Mouse (Mus musculus) forebrain, embryonic 14.5 days (tissue): ENCODE measurements around the gene Slco2a1. TPM values are rescaled to one million over a fixed set of nuclear protein-coding genes. Genes with fewer than 3 reads are reported as not detected.
A peak's percentile ranks its signal among the peaks of the same experiment; 100 is the strongest.

Experiments
- ATAC-seq: fragments of 200-750 bp; cut with Nextera tagmentation; 2 replicates; pipeline ENCODE4 v1.8.0; 2017; ENCODE audit warnings: mild to moderate bottlenecking, moderate library complexity
- DNase-seq: peaks from one replicate; pipeline ENCODE4 v3.0.0-alpha.2; 2015; ENCODE audit warnings: low spot score
- H3K27ac ChIP-seq: fragments of 300-500 bp; sonication (generic); 2 replicates; pipeline ENCODE4 v1.5.1; 2014; ENCODE audit warnings: low read depth, mild to moderate bottlenecking, control low read depth, low read length, moderate library complexity
- H3K27me3 ChIP-seq: fragments of 300-500 bp; sonication (generic); replicated peaks from 2 replicates; pipeline ENCODE4 v1.6.1; 2014; ENCODE audit warnings: low read length, control low read depth, mixed read lengths; ENCODE audit not compliant: control insufficient read depth, insufficient read depth
- H3K36me3 ChIP-seq: fragments of 300-500 bp; sonication (generic); 2 replicates; pipeline ENCODE4 v1.6.1; 2014; ENCODE audit warnings: low read length, control low read depth; ENCODE audit not compliant: control insufficient read depth, insufficient read depth
- H3K4me1 ChIP-seq: fragments of 300-500 bp; sonication (generic); 2 replicates; pipeline ENCODE4 v1.6.1; 2014; ENCODE audit warnings: antibody characterized with exemption, low read length, control low read depth; ENCODE audit not compliant: control insufficient read depth, insufficient read depth
- H3K4me2 ChIP-seq: fragments of 300-500 bp; sonication (generic); 2 replicates; pipeline ENCODE4 v1.6.1; 2014; ENCODE audit warnings: mild to moderate bottlenecking, control low read depth, low read length
- H3K4me3 ChIP-seq: fragments of 300-500 bp; sonication (generic); 2 replicates; pipeline ENCODE4 v1.5.1; 2014; ENCODE audit warnings: low read depth, low read length, control low read depth
- H3K9ac ChIP-seq: fragments of 300-500 bp; sonication (generic); 2 replicates; pipeline ENCODE4 v1.6.1; 2014; ENCODE audit warnings: mild to moderate bottlenecking, low read length, control low read depth, moderate library complexity
- H3K9me3 ChIP-seq: fragments of 300-500 bp; sonication (generic); replicated peaks from 2 replicates; pipeline ENCODE4 v1.6.1; 2016; ENCODE audit warnings: low read length, control low read depth, mixed read lengths; ENCODE audit not compliant: control insufficient read depth
- WGBS: fragments of 180-500 bp; shearing (Covaris S2); extraction: QIAGEN DNeasy Blood & Tissue Kit; methylation state at CpG from one replicate; pipeline ENCODE4 v1.1.7; 2014; 5-methylcytosine and 5-hydroxymethylcytosine counted together
- polyA plus RNA-seq: library from polyadenylated mRNA; unstranded; fragments of >200 nt; fragmentation: Nextera tagmentation; extraction: Ambion mirVana; gene quantifications from 2 replicates; pipeline ENCODE4 v1.2.1, GENCODE M21; 2014

The Slco2a1 gene
- polyA plus RNA-seq, 1 experiment from 2014 or later = 1.2 TPM

DNA sequence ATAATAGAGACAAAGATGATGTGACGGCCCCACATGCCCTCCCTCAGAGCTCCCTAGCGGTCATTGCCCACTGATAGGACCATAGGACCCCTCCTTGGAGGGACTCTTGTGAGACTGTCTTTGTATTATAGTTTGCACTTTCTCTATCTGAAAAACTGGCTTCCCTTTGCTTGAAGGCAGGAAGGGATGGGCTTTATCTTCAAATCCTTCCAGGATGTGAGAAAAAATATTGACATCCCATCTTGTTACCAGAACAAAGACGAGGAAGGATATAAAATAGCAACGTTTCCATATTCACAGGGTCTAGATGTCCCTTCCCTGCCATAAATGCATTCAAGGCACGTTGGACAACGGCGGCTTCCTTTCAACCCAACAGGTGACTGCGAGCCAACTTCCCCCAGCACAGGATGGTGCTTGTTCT lies 48.5 kb downstream of the Slco2a1 start:
- ATAC-seq (no peak), DNase-seq (no peak)
- WGBS = 81% methylated on average over 8 of the region's 8 CpGs
- Histone ChIP-seq H3K4me3 (no peak overlapping the region), H3K4me2 (no peak overlapping the region), H3K27me3 (no peaks in the 10 kb centered on the region), H3K27ac (no peak overlapping the region), H3K9me3 (no peaks in the 10 kb centered on the region), H3K9ac (no peak overlapping the region), H3K4me1 (no peaks in the 10 kb centered on the region), H3K36me3 (no peaks in the 10 kb centered on the region)

DNA sequence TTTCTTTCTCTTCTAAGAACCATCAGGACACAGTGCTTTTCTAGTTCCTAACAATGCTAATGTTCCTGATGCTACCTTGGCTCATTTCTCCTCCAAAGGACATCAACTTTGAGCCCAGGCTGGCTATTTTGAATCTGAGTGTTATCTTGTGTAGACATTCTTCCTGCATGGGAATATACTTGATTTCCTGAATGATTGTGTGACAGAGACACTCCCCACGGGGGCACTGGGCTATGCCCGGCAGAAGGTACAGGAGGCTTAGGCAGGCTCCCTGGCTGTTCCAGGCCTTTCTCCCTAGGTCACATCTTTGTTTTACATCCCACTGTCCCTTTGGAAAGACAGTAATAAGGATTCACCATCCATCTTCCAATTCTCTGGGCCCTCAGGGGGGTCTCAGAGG lies 49.8 kb downstream of the Slco2a1 start:
- WGBS = 76% methylated on average over 2 of the region's 2 CpGs
- no peaks in the 10 kb centered on the region for H3K27me3 ChIP-seq
- no peak for ATAC-seq

DNA sequence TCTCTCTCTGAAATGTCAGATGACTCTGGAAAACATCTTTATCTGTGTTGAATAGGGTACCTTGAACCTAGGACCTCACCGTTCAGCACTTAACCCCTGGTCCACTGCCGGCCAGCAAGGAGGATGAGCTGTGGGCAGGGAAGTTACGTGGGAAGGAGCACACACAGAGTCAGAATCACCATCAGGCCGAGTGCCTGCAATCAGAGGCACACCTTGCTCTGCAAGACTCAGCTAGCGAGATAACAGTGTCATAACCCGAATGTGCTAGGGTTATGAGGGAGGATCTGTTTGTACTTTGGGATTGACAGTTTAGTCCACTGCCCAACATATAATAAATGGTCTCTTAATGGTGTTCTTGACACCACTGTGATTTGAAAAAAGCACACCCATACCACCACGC lies 50.2 kb downstream of the Slco2a1 start:
- DNase-seq (no peak), ATAC-seq (no peak)
- Histone ChIP-seq H3K27ac (no peak overlapping the region), H3K4me3 (no peak overlapping the region), H3K4me2 (no peak overlapping the region), H3K9me3 (no peaks in the 10 kb centered on the region), H3K36me3 (no peaks in the 10 kb centered on the region), H3K27me3 (no peaks in the 10 kb centered on the region), H3K4me1 (no peaks in the 10 kb centered on the region), H3K9ac (no peak overlapping the region)
- WGBS = 86% methylated on average over 7 of the region's 7 CpGs

More for the DNA sequence above, 49.8 kb downstream of the Slco2a1 start:
- Histone ChIP-seq H3K4me2 (no peak overlapping the region), H3K4me1 (no peaks in the 10 kb centered on the region), H3K36me3 (no peaks in the 10 kb centered on the region), H3K4me3 (no peak overlapping the region), H3K9ac (no peak overlapping the region), H3K9me3 (no peaks in the 10 kb centered on the region), H3K27ac (no peak overlapping the region)
- no peak for DNase-seq

DNA sequence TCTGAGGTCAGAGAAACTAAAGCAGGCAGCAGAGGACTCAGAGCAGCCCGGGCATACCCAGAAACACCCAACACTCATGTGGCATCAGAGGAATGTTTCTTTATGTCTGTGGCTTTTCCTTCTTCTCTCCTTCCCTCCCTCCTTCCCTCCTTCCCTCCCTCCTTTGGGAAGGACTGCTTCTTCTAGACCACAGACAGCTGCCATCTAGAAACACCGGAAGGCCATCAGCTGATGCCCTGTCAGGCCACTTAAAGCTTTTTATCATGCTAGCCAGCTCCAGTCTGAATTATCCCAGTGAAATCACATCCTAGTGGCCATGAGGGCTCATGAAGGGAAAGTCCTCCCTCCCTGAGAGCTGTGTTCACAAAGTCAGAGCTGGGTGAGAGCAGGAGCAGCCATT lies 52.1 kb downstream of the Slco2a1 start:
- Histone ChIP-seq H3K9ac (no peak overlapping the region), H3K36me3 (no peaks in the 10 kb centered on the region), H3K4me2 (no peak overlapping the region), H3K9me3 (no peaks in the 10 kb centered on the region), H3K4me3 (no peak overlapping the region), H3K27me3 (no peaks in the 10 kb centered on the region), H3K27ac (no peak overlapping the region), H3K4me1 (no peaks in the 10 kb centered on the region)
- ATAC-seq = no peak
- 98% methylated on average over 2 of the region's 2 CpGs for WGBS
- DNase-seq = no peak

DNA sequence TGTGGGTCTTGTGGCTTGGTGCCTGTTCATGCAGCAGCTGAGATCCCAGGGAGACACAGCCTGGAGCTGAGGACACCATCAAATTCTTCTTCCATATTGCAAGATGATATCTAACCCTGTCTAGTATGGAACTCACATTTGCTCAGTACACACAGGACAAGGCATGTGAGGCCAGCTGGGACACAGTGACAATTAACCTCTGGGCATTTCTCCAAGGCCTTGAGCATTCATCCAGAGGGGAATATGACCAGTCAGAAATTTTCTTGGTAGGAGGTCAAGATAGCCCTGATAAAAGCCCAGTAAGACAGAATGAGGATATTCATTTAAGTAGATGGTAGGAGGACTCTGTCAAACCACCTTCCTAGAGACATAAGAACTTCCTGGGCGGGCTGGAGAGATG lies 56.9 kb downstream of the Slco2a1 start:
- Histone ChIP-seq H3K27me3 (no peaks in the 10 kb centered on the region), H3K9ac (no peak overlapping the region), H3K9me3 (no peaks in the 10 kb centered on the region), H3K36me3 (no peaks in the 10 kb centered on the region), H3K4me2 (no peak overlapping the region), H3K4me1 (no peaks in the 10 kb centered on the region), H3K27ac (no peak overlapping the region), H3K4me3 (no peak overlapping the region)
- no peak for ATAC-seq
- DNase-seq = no peak
- WGBS = 64% methylated on average over 1 of the region's 1 CpGs

DNA sequence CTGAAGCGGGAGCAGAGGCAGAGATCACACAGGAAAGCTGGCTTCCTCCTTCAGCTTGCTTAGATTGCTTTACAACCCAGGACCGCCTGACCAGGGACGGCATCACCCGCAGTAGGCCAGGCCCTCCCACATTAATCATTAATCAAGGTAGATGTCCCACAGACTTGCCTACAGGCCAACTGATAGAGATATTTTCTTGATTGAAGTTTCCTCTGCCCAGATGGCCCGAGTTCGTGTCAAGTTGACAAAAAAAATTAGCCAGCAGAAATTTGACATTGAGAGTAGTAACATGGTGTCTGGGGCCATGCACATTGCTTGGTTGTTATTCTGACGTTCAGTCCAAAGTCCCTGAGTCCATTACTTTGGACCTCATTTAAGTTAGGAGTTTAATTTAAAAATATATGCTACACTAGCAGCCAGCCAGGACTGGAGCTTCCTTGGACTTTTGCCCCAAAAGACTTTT lies 60.6 kb downstream of the Slco2a1 start:
- no peaks in the 10 kb centered on the region for H3K27me3 ChIP-seq
- ATAC-seq (no peak), DNase-seq (no peak)
- no peaks in the 10 kb centered on the region for H3K9me3 ChIP-seq
- no peaks in the 10 kb centered on the region for H3K4me1 ChIP-seq
- no peaks in the 10 kb centered on the region for H3K36me3 ChIP-seq
- no peak overlapping the region for H3K4me3 ChIP-seq
- no peak overlapping the region for H3K27ac ChIP-seq
- 91% methylated on average over 7 of the region's 7 CpGs for WGBS
- H3K9ac ChIP-seq = no peak overlapping the region
- no peak overlapping the region for H3K4me2 ChIP-seq

DNA sequence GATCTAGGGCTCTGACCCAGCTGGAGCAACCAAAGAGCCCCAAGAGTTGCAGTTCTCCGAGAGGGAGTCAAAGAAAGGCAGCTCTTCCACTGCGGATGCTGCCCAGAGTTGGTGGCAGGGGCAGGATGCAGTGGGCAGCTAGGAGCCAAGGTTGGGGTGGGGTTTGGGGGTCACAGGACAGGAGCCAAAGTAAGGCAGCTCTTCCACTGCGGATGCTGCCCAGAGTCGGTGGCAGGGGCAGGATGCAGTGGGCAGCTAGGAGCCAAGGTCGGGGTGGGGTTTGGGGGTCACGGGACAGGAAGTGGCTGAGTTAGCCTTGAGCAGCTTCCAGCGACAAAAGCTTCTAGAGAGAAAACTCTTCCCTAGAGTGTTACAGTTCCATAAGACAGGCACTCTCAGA lies 65.3 kb downstream of the Slco2a1 start:
- Histone ChIP-seq H3K27me3 (no peaks in the 10 kb centered on the region), H3K9me3 (no peaks in the 10 kb centered on the region), H3K4me3 (no peak overlapping the region), H3K4me2 (no peak overlapping the region), H3K27ac (no peak overlapping the region), H3K4me1 (no peaks in the 10 kb centered on the region; the same call in 1 of the 2 replicates), H3K36me3 (no peaks in the 10 kb centered on the region), H3K9ac (no peak overlapping the region)
- 81% methylated on average over 7 of the region's 7 CpGs for WGBS
- ATAC-seq (no peak), DNase-seq (no peak)

DNA sequence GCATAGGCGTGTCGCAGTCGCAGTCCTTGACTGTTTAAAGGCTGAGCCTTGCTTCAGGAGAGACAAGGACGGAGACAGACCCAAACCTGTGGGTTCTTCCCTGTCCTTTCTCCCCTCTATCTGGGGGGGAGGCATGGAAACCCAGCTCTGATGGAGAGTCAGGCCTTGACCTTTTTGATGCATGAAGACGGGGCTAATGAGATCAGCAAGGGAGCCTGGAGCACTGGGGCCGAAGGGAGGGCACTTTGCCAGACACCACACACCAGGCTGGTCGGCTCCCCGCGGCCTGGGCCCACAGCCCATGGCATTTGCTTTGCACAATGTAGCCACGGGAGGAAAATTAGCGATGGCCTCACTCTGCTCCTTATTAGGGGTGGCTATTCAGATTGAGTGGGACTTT lies 66.5 kb downstream of the Slco2a1 start:
- Histone ChIP-seq H3K4me2 (no peak overlapping the region), H3K27me3 (no peaks in the 10 kb centered on the region), H3K4me3 (no peak overlapping the region), H3K36me3 (no peaks in the 10 kb centered on the region), H3K9me3 (no peaks in the 10 kb centered on the region), H3K27ac (no peak overlapping the region), H3K9ac (no peak overlapping the region), H3K4me1 (no peaks in the 10 kb centered on the region; the same call in 1 of the 2 replicates)
- peak; percentile 40; the same call in 1 of the 2 replicates for ATAC-seq
- peak; percentile 22 for DNase-seq
- 49% methylated on average over 11 of the region's 11 CpGs for WGBS

DNA sequence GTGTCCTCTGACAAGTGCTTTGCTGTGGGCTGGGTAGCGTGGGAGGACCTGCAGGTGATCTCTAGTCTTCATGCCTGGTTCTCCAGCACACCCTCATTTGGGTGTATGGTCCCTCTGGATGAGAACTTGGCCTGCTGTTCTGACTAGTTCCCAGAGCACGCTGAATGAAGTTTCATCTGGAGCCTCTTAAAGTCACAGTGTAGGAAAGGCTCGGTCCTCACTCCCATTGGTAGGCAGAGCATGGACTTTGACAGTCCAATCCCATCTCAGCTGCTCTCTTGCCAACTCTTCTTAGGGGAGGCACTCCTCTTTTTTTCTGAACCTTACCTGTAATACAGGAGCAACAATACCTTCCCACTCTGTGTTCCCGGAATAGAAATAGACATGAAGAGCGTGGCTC lies 67.7 kb downstream of the Slco2a1 start:
- H3K36me3 ChIP-seq = no peaks in the 10 kb centered on the region
- H3K4me3 ChIP-seq = no peak overlapping the region
- WGBS = 91% methylated on average over 5 of the region's 5 CpGs
- H3K9ac ChIP-seq = no peak overlapping the region
- ATAC-seq (no peak), DNase-seq (no peak)
- H3K4me2 ChIP-seq = no peak overlapping the region
- no peaks in the 10 kb centered on the region; the same call in 1 of the 2 replicates for H3K4me1 ChIP-seq
- H3K27me3 ChIP-seq = no peaks in the 10 kb centered on the region
- H3K27ac ChIP-seq = no peak overlapping the region
- no peaks in the 10 kb centered on the region for H3K9me3 ChIP-seq
